Mouse (Mus musculus): ENCODE data around the gene Synpo2l.
"Not testable (repeated sequence)": the region's sequence is repeated elsewhere in the genome, so short reads cannot be mapped to it uniquely, and the experiment has no call there.

The Synpo2l gene

DNA sequence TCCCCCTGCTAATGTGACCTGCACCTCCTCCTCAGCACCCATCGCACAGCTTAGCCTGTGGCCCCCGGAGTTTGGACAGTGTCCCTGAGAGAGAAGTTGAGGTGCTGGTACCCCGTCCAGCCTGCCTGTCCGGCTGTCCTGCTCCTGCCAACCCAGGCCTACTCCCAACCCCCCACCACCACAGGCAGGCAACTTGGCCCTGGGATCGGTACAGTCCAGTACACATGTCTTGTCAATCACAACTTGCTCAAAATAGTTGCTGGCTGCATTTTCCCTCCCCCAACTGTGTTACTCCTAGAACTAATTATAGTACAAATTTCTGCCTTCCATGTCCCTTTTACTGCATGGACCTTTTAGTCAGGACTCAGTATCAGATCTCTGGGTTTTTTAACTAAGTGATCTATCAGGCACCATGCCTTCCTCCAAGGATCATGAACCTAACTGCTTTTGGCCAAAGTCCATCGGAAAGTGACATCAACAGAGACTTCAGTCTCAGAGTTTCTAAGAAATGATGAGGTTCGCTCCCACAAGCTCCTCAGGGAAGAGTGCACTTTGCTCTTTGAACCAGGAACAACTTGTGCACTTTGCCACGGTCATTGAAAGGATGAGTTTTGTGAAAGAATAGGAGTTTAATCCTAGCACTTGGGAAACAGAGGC lies at the start of gene Synpo2l:
Gene Synpo2l (minus strand): TSS at position 201 of the 657 bp plus-strand sequence.
- no peak for DNase-seq

DNA sequence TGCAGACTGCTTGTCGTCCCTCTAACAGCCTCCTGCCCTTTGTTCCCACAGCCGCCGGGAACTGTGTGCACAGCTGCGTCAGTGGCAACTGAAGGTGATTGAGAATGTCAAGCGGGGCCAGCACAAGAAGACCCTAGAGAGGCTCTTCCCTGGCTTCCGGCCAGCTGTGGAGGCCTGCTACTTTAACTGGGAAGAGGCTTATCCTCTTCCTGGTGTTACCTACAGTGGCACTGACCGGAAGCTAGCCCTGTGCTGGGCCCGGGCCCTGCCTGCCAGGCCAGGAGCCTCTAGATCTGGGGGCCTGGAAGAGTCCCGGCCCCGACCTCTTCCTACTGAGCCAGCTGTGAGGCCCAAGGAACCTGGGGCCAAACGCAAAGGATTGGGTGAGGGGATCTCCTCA lies 45.7 kb upstream of the Synpo2l start:
- no peak for DNase-seq

DNA sequence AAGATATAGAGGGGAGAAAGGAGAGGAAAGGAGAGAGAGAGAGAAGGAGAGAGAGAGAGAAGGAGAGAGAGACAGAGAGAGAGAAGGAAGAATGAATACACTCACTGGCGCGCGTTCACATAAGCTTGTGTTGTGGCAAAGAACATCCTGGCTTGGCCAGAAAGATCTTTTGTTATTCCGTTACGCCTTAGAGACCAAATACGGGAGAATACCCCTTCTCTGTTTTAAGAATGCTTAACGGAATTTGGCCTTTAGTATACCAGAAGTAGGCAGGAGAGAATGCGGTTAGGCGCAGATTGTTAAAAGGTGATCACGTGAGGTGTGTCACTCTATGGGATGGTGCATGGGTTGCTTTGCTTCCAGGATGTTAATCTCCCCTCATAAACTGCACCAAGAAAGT lies 40.1 kb upstream of the Synpo2l start:
- no peak for DNase-seq

DNA sequence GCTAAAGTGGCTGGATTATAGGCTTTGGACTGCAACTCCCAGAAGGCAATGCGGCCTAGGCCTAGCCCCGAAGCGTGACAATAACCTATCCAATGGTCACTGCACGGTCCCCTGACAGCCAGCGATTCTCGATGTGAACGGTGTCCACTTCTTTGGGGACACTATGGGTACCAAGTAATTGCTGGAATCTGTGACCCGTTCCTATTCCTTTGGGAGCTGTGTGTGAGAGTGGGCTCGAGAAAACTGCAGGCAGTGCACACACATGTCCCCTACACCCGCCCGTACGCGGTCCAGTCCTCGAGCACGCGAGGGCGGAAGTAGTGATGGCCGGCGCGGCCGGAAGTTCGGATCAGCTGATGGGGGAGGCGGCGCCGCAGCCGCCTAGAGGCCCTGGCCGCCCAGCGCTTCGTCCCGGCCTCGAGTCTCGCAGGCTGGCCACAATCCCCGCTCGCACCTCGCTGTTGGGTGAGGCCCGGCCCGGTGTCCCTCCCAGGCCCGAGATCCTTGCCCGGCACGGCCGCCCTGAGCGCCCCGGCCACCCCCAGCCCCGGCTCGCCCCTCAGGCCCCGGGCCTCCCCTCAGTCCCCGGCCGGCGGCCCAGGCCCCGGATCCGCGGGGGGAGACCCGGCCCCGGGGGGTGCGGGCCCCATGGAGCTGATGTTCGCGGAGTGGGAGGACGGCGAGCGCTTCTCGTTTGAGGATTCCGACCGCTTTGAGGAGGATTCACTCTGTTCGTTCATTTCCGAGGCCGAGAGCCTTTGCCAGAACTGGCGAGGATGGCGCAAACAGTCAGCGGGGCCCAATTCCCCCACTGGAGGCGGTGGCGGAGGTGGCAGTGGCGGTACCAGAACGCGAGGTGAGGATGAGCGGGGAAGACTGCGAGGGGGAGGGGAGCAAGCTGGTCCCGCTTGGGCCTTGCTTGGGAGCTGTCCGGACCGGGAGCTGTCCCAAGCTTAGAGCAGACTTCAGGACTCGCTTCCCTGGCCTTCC lies 39.3 kb upstream of the Synpo2l start, which contains the start of gene Zswim8:
Gene Zswim8 (plus strand): TSS at position 352 of the 990 bp plus-strand sequence.
- DNase-seq = peak; percentile 94

DNA sequence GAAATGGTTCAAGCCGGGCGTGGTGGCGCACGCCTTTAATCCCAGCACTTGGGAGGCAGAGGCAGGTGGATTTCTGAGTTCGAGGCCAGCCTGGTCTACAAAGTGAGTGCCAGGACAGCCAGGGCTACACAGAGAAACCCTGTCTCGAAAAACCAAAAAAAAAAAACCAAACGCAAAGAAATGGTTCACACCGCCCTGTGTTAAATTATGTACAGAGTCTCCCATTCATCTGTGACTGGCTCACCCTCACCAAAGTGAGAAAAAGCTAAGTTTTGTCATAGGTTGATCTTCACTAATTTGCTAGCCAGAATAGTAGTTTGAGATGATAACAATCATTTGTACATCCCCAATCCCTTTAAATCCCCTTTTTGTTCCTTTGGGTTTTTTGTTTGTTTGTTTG lies 35.3 kb upstream of the Synpo2l start:
- DNase-seq = not testable (repeated sequence)

DNA sequence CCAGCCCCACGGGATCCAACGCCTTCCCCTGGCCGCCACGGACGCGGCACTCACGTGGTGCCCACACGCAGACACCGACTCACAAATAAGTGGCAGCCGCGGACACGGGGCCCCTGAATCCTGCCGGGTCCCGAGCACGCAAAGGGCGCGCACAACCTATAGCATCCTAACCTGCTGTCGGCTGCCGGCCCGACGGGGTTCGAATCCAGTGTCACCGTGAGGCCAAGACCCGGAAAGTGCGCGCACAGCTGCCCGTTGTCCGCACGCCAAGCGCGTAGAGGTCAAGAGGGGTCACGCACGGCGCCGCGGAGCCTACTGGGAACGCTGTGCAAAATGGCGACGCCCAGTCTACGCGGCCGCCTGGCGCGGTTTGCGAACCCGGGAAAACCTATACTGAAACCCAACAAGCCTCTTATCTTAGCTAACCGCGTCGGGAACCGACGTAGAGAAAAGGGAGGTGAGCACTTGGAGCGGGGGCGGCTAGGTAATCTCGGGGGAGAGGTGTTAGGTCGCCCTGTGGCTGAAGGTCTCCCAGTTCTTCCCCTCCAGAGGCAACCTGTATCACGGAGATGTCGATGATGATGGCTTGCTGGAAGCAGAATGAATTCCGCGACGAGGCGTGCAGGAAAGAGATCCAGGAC lies 34.7 kb upstream of the Synpo2l start, which contains the start of gene Chchd1:
Gene Chchd1 (plus strand): TSS at position 266 of the 641 bp plus-strand sequence.
- peak; percentile 95 for DNase-seq

DNA sequence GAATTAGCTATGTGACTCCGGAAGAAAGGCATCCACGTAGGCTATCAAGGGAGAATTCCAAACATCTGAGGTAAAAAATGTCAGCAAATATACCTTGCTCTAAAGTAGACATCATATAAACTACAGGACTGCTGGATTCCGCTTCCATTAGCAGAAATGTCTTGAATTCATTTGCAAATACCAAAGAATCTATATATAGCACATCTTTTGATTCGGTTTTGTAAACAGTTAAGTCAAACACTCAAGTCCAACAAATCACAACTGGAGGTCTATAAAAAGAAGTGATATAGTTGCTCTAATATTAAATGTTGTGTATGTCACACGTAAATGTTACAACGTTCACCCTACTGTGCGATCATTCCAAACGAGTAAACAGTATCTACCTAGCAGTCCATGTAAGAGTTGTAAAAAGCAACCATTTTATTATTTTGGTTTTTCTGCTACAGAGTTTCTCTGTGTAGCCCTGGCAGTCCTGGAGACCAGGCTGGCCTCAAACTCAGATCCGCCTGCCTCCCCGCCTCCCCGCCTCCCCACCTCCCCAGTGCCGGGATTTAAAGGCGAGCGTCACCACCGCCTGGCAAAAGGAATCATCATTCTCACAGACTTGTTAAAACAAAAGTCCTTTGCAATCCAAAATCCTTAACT lies 34.1 kb upstream of the Synpo2l start:
- no peak for DNase-seq

DNA sequence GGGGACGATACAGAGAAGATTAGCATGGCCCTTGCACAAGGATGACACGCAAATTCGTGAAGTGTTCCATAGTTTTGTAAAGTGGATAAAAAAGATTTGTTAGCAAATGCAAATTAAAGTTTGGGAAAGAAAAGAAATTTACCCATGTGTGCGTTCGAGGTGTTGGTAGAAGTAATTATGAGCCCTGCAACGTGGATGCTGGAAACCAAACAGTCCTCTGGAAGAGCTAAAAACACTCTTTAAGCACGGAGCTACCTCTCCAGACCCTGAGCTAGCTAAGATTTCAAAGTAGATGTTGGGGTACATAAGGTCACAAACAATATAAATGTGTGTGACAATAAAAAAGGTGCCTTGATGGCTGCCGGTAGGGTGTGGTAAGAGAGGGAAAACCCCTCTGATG lies 33.4 kb upstream of the Synpo2l start:
- no peak for DNase-seq

DNA sequence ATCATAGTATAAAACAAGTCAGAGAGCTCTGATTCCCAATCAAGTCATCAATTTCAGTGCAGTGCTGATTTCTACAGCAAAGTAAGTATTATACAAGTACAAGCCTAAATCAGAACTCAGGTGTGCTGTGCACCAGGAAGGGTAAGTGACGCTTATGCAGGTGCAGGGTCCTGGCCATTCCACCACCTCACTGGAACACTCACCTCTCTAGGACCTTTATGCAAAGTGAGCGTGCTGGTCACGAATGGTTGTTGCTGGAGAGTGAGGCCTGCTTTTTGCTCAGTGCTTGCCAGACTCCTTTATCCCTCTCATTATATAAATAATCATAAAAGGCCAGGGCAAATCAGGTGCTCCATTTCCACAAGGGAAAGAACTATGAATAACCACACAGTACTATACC lies 32.2 kb upstream of the Synpo2l start:
- DNase-seq = no peak

DNA sequence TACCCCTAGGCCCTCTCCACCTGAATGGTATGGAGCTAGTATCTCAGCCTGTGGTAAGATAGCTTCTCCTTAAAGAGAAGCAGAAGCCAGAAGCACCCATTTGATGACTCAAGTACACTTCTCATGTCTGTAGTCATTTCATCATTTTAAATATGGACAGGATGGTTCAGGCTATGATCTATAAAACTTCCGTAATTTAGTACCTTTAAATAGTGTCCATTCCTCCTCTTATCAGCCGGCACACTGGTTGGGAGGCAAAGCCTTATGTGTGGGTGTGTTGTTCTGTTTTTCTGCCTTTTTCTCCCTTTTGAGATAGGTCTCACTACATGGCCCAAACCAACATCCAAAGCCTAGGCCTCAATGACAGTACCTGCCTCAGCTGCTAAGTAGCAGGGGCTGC lies 30.4 kb upstream of the Synpo2l start:
- no peak for DNase-seq

DNA sequence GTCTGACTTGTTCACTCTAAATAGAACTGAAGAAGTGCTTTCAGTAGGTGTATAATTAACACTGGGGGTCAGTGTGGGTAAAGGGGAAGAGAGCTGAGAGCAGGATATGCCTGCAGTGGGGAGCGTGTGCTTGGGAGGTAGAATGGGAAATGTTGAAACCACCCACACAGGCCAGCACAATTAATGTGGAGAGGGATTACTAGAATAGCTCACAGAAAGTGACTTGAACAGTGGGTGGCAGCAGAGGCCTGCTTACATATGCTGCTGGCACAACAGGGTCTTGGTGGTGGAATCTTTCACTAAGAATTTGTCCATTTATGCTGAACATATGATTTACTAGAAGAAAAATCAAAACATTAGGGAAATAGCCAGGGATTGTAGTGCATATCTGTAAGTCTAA lies 28.8 kb upstream of the Synpo2l start:
- peak; percentile 76 for DNase-seq

DNA sequence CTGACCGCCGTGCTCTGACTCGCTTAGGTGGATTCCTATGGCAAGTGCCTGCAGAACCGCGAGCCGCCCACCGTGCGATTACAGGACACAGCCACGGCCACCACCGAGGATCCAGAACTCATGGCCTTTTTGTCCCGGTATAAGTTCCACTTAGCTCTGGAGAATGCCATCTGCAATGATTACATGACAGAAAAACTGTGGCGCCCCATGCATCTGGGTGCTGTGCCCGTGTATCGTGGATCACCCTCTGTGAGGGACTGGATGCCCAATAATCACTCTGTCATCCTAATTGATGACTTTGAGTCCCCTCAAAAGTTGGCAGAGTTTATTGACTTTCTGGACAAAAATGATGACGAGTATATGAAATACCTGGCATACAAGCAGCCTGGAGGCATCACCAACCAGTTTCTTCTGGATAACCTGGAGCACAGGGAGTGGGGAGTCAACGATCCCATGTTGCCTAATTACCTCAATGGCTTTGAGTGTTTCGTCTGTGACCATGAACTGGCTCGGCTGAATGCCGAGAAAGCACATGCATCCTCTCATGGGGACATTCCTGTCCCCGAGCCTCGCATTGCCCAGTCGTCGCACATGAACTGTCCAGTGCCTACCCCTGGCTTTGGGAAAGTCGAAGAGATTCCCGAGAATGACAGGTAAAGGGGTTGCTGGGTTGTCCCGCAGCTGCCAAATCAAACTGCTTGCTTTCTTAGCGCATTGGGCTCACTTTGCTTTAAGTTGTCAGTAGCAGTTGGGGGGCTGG lies 27.8 kb upstream of the Synpo2l start:
- DNase-seq = peak; percentile 33

DNA sequence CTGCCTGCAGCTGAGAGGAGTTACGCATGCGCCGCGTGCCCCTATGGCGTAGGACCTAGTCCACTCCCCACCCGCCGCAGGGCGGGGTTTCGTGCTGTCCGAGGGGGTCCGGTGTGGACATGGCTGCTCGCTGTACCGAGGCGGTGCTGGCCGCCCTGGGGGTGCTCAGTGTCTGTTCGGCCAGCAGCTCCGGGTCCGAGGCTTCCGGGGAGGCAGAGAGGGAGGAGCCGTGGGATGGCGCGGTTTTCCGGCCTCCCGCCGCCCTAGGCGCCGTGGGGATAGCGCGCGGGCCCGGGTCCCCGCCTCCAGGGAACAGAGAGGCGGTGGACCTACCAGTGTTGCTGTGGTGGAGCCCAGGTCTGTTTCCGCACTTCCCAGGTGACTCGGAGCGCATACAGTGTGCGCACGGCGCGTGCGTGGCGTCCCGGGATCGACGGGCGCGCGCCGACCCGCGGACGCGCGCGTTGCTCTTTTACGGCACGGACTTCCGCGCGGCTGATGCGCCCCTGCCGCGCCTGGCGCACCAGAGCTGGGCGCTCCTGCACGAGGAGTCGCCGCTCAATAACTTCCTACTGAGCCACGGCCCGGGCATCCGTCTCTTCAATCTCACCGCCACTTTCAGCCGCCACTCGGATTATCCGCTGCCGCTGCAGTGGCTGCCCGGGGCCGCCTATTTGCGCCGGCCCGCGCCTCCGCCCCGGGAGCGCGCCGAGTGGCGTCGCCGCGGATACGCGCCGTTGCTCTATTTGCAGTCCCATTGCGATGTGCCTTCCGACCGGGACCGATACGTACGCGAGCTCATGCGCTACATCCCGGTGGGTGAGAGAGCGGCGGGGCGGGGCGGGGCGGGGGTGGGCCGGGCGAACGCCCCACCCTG lies 27.0 kb upstream of the Synpo2l start, which contains the start of gene Fut11:
Gene Fut11 (plus strand): TSS at position 85 of the 877 bp plus-strand sequence.
- peak; percentile 94 for DNase-seq

DNA sequence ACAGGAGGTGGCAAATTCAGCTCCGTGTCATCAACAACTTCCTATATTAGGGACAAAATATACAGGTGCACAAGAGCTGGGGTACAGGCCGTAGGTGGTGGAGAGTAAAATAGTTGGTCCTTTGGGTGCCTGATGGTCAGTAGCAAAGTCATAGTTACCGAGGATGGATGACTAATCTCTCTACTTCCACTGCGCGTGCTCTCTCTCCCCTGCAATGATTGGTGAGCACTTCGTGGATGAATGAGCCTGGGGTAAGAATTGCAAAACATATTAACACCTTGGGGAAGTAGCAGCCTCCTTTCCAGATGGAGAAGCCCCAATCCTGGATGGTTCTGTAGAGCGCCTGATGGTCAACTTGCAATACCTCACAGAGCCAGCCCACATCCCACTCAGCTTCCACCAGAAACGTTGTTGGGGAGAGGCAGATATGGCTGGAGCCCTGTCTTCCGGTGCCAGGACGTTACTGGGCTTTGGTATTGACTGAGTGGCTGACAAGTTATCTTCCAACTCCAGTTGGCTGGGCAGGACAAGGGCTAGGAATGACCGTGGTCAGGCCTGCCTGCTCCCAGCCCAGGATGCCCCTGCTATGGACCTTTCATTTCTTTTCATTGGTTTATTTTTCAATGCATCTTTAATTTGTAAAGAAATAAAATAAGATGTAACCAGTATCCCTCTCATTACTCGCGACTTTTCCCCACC lies 26.2 kb upstream of the Synpo2l start:
- DNase-seq = no peak

DNA sequence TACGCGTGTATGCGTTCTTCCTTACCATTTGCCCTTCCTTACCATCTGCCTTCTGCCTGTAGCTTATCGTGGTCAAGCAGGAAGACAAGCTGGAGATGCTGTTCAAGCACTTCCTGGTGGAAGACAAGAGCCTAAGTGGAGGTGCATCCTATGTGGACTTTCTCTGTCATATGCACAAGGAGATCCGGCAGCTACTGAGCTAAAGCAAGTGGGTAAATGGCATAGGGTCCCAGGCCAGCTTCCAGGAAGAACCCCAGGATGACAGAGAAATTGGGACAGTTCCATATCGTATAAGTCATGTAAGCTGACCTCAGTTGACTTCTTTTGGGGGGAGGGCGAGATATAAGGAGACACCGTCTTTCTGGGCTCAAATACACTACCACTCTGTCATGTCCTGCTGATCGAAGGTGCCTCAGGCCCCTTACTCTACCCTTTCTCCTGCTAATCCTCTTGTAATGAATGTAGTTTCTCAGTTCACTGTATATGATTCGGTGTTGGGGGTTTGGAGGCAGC lies 25.5 kb upstream of the Synpo2l start:
- DNase-seq = no peak

DNA sequence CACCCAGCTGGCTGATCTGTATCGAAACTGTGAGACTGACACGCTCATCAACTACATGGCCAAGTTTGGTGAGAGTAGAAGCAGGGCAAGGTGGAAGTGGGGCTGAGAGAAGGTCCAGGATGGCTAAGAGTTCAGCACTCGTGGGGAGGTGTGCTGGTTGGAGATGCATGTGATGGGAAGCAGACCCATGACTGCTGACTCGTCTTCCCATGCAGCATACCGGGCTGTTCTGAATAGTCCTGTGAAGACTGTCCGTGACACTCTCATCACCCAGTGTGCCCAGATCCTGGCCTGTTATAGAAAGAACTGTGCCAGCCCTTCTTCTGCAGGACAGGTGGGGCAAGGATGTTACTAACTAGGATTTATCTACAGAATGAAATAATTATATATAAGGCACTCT lies 23.6 kb upstream of the Synpo2l start:
- DNase-seq = no peak

DNA sequence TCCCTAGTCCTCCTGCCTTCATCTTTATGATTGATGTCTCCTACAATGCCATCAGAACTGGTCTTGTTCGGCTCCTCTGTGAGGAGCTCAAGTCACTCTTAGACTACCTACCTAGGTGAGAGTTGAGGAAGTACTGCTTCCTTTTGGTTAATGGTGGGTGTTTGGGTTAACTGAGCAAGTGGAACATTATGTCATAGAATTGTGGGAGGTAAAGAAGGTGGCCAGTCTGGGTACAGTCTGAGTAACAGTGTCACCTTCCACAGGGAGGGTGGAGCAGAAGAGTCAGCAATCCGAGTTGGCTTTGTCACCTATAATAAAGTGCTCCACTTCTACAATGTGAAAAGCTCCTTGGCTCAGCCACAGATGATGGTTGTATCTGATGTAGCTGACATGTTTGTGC lies 20.9 kb upstream of the Synpo2l start:
- DNase-seq = no peak

DNA sequence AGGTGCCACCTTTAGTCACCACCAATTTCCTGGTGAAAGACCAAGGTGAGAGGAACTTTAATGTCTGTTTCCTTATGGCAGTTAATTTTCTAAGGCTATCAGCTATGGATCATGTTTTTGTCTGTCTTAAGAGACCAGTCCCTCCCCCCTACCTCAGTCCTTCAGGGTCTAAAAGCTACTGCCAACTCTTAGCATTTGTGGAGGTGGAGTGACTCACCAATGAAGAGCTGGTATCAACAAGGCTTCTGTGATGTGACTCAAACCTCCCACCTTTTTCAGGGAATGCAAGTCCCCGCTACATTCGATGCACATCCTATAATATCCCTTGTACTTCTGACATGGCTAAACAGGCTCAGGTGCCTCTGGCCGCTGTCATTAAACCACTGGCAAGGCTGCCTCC lies 18.4 kb upstream of the Synpo2l start:
- DNase-seq = no peak

DNA sequence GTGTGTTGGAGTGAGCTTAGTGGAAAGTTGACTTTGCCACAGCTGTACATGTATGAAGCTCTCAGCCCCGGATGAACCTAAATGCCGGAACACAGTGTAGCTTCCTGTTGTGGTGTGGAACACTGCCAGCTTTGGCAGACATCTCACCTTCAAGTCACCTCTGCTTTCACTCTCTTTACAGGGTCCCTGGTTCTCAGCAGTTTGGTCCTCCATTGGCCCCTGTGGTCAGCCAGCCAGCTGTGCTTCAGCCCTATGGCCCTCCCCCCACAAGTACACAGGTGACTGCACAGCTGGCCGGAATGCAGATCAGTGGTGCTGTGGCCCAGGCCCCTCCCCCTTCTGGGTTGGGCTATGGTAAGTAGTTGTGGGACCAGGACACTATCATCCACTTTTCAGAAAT lies 14.3 kb upstream of the Synpo2l start:
- peak; percentile 51 for DNase-seq

DNA sequence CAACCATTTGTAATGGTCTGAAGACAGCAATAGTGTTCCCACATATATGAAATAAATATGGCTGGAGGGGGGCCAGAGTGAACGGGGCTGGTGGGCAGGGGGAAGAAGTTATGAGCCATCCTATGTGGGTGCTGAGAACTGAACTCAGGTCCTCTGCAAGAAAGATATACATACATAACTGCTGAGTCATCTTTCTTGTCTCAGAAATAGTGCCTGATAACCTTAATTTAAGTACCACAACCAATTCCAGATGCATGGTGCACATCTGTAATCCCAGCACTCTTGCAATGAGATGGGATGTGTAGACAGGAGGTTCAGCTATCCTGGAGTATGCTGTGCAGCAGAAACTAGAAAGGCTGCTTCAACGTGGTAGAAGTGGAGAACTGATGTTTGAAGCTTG lies 13.6 kb upstream of the Synpo2l start:
- no peak for DNase-seq

Measured in kidney, postnatal 10 days (tissue).